Mouse (Mus musculus): ENCODE measurements around the gene Gstcd.

Gene Gstcd

GRCm38 (mm10) chr3:133091664-133092273 is at the start of gene Gstcd, which contains the start of gene Ints12:
Gene Gstcd, minus strand, starts transcription at chr3:133092033.
Gene Ints12, plus strand, starts transcription at chr3:133091840.
- peak; percentile 74 for DNase-seq (ENCODE audit: low read depth)

GRCm38 (mm10) chr3:133132611-133133010 is 40.8 kb upstream of the Gstcd start:
- no peak for DNase-seq (ENCODE audit: low read depth)

GRCm38 (mm10) chr3:133131372-133131771 is 39.5 kb upstream of the Gstcd start:
- DNase-seq (ENCODE audit: low read depth), result no peak

- DNase-seq (ENCODE audit: low read depth), result no peak
Measured at GRCm38 (mm10) chr3:133113281-133113680, 21.4 kb upstream of the Gstcd start.

GRCm38 (mm10) chr3:133111741-133112140 is 19.9 kb upstream of the Gstcd start:
- no peak for DNase-seq (ENCODE audit: low read depth)

GRCm38 (mm10) chr3:133109844-133110243 is 18.0 kb upstream of the Gstcd start:
- no peak for DNase-seq (ENCODE audit: low read depth)

- DNase-seq (ENCODE audit: low read depth), result no peak
Measured at GRCm38 (mm10) chr3:133108731-133109130, 16.9 kb upstream of the Gstcd start.

- no peak for DNase-seq (ENCODE audit: low read depth)
Measured at GRCm38 (mm10) chr3:133104436-133104835, 12.6 kb upstream of the Gstcd start.

GRCm38 (mm10) chr3:133103768-133104167 is 11.9 kb upstream of the Gstcd start:
- DNase-seq (ENCODE audit: low read depth), result no peak

- DNase-seq (ENCODE audit: low read depth), result no peak
Measured at GRCm38 (mm10) chr3:133098909-133099308, 7.1 kb upstream of the Gstcd start.

GRCm38 (mm10) chr3:133098336-133098735 is 6.5 kb upstream of the Gstcd start:
- DNase-seq (ENCODE audit: low read depth), result no peak

GRCm38 (mm10) chr3:133097936-133098335 is 6.1 kb upstream of the Gstcd start:
- DNase-seq (ENCODE audit: low read depth), result no peak

GRCm38 (mm10) chr3:133094305-133094704 is 2.5 kb upstream of the Gstcd start:
- DNase-seq (ENCODE audit: low read depth), result no peak

GRCm38 (mm10) chr3:133092936-133093335 is 1.1 kb upstream of the Gstcd start:
- DNase-seq (ENCODE audit: low read depth), result no peak

GRCm38 (mm10) chr3:133092274-133092853 is 531 bp upstream of the Gstcd start:
- DNase-seq (ENCODE audit: low read depth), result no peak

- DNase-seq (ENCODE audit: low read depth), result peak; percentile 4
Measured at GRCm38 (mm10) chr3:133091121-133091663, 641 bp downstream of the Gstcd start.

- no peak for DNase-seq (ENCODE audit: low read depth)
Measured at GRCm38 (mm10) chr3:133090247-133091120, 1.3 kb downstream of the Gstcd start.

GRCm38 (mm10) chr3:133085858-133086257 is 6.0 kb downstream of the Gstcd start:
- DNase-seq (ENCODE audit: low read depth), result peak; percentile 11

GRCm38 (mm10) chr3:133082736-133083135 is 9.1 kb downstream of the Gstcd start:
- DNase-seq (ENCODE audit: low read depth), result no peak

- DNase-seq (ENCODE audit: low read depth), result no peak
Measured at GRCm38 (mm10) chr3:133075560-133075959, 16.3 kb downstream of the Gstcd start.

GRCm38 (mm10) chr3:133052068-133052467 is 39.8 kb downstream of the Gstcd start:
- DNase-seq (ENCODE audit: low read depth), result no peak

- no peak for DNase-seq (ENCODE audit: low read depth)
Measured at GRCm38 (mm10) chr3:133033145-133033755, 58.6 kb downstream of the Gstcd start.
